Mouse (Mus musculus): Measurements from ENCODE around the gene P4ha2.

GRCm38 (mm10) chr11:54130721-54131120 is 30.8 kb downstream of the P4ha2 start:
- TF ChIP-seq CTCF (IDR thresholded peaks at IDR 0.05; ENCODE audit: low read depth, low read length) (no peak), POLR2AphosphoS5 (IDR thresholded peaks at IDR 0.05; ENCODE audit: insufficient replicate concordance, low read depth, low read length) (no peak)
